Mouse (Mus musculus) Patski (cell line): ENCODE results near the gene Gm11559. TPM values are rescaled to one million over a fixed set of nuclear protein-coding genes. Genes with fewer than 3 reads are reported as not detected.
A peak's percentile ranks its signal among the peaks of the same experiment; 100 is the strongest.
"Not testable (repeated sequence)": the region's sequence is repeated elsewhere in the genome, so short reads cannot be mapped to it uniquely, and the experiment has no call there.

Source experiments
- ATAC-seq: fragments of 100-300 bp; one replicate; pipeline ENCODE4 v1.8.0; 2021
- CTCF ChIA-PET: fragments of 350-600 bp; sonication (Branson Sonifier 250); formaldehyde crosslinking; loops from one replicate; lab custom pipeline; 2022; ENCODE audit warnings: inconsistent platforms; lab: Charles Lee
- POLR2A ChIA-PET: fragments of 350-600 bp; sonication (Branson Sonifier 250); formaldehyde crosslinking; loops from one replicate; lab custom pipeline; 2022; ENCODE audit warnings: antibody characterized with exemption, inconsistent platforms; lab: Charles Lee
- DNase-seq: peaks from one replicate; pipeline ENCODE4 v3.0.0-alpha.2; 2011; ENCODE audit warnings: low read depth, low spot score
- H3K27me3 ChIP-seq: fragments of 371-371 bp; one replicate; pipeline ENCODE4 v1.5.1; 2021
- CTCF ChIP-seq: fragments of 100-300 bp; IDR thresholded peaks from one replicate; pipeline ENCODE4 v1.5.1; 2021
- in situ Hi-C: fragments of 300-500 bp; cut with MboI; formaldehyde crosslinking; loops from 3 replicates; pipeline ENCODE4 v1.11.1; 2018; ENCODE audit warnings: low pct_unique_long_range_greater_than_20kb, mixed read lengths
- polyA plus RNA-seq: library from polyadenylated mRNA; unstranded; gene quantifications from one replicate; pipeline ENCODE4 v1.2.3, GENCODE M21; 2021

The Gm11559 gene
- polyA plus RNA-seq: not detected

- POLR2A ChIA-PET, H3K27me3 ChIP-seq, CTCF ChIA-PET, DNase-seq, ATAC-seq, in situ Hi-C loops: not testable (repeated sequence)
Observed at GRCm38 (mm10) chr11:99864176-99864575, at the start of gene Gm11559. TSS of gene Gm11559 (plus strand) at chr11:99864476.

- DNase-seq, POLR2A ChIA-PET, in situ Hi-C loops, CTCF ChIA-PET, H3K27me3 ChIP-seq, ATAC-seq: not testable (repeated sequence)
Observed at GRCm38 (mm10) chr11:99815566-99815965, 48.7 kb upstream of the Gm11559 start, which contains the start of gene Gm11564. TSS of gene Gm11564 (minus strand) at chr11:99815666.

DNA sequence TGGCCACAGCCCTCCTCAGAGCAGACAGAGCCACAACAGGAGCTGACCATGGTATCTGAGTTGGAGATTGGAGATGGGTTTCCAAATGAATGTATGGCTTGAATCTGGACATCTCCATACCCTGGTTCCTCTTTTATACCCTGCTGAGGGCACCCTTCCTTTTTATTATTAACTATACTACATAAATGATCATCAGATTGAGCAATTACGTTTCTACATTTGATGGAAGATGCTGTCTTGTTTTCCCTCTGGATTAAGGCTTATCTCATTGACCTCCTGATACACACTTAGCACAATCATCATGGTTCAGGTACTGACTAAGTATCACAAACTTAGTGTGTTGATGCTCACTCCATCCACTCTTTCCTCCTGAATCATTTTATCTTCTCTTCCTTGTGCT, 26.3 kb upstream of the Gm11559 start, which contains the start of gene 2300003K06Rik:
Gene 2300003K06Rik, minus strand, starts transcription at position 101 of the 400 bp plus-strand sequence.
- no peak for DNase-seq
- POLR2A ChIA-PET: no interaction called here
- TF ChIP-seq CTCF: no peak
- ATAC-seq: no peak
- no peaks in the 10 kb centered on the region for H3K27me3 ChIP-seq
- in situ Hi-C loops: loop anchor here (10.0 kb wide), 1 partner anchor 63 kb away; the partner anchor contains the start of gene Gm11595
- CTCF ChIA-PET: no interaction called here

DNA sequence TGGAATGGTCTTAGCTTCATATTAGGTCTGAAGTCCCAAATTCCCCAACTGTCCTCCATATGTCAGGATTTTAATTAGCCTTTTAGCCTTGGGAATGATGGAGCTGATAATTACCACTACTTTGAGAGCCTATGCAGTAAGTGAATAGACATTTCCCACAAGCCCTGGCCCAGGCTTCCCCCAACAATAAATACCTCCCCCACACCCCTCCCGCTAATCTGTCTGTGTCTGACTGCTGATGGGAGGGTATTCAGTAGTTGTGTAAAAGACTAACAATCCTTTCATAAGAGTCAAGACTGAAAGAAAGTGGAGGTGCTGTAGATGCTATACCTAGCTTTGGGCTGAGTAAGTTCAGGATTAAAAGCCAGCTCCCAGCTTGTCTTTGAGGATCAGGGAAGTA, 22.1 kb upstream of the Gm11559 start:
- ChIA-PET POLR2A (no interaction called here), CTCF (no interaction called here)
- DNase-seq (no peak), ATAC-seq (no peak)
- peaks cover 3% of the 10 kb centered on the region for H3K27me3 ChIP-seq
- no peak for TF ChIP-seq CTCF
- in situ Hi-C loops: no loop called here

GRCm38 (mm10) chr11:99846746-99847145, 17.5 kb upstream of the Gm11559 start:
- ChIA-PET CTCF (no interaction called here), POLR2A (no interaction called here)
- ATAC-seq: no peak
- in situ Hi-C loops: no loop called here
- H3K27me3 ChIP-seq: peaks cover 3% of the 10 kb centered on the region
- no peak for TF ChIP-seq CTCF
- DNase-seq: no peak

DNA sequence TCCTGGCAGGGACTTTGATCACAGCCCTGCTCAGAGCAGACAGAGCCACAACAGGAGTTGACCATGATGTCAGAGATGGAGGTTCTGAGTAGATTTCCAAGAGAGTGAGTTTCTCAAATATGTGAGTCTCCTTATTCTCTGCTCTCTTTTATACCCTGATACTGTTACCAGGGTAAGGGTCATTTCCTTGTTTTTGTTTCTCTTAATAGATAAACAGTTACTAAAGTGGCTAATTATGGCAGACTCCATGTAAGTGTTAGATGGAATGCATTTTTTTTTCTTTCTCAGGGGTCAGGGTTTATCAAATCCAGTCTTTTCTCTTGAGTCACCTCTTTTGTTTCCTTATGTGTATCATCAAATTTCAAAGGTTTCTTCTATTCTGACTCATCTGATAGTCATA, 12.8 kb upstream of the Gm11559 start, which contains the start of gene Krtap4-16:
Gene Krtap4-16, minus strand, starts transcription at position 101 of the 400 bp plus-strand sequence.
- POLR2A ChIA-PET: no interaction called here
- H3K27me3 ChIP-seq: no peaks in the 10 kb centered on the region
- ATAC-seq (no peak), DNase-seq (no peak)
- in situ Hi-C loops: no loop called here
- no peak for TF ChIP-seq CTCF
- CTCF ChIA-PET: no interaction called here

DNA sequence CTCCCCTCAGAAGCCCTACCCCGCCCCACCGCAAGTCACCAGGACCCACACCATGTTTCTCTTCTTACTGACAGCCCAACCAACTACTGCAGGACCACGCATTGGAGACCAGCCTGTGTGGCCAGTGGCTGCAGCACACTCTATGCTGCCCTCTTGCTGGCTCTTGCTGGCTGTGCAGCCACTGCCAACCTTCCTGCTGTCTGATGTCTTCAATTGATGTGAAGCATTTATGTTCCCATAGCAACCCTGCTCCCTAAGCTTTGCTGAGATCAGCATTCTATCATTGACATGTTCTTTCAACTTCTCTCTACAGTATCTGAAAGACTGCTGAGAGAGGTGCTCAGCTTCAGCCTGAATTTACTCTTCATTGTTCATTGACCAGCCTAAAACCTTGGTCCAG, 10.2 kb upstream of the Gm11559 start:
- no peaks in the 10 kb centered on the region for H3K27me3 ChIP-seq
- peak; percentile 64 for TF ChIP-seq CTCF
- ChIA-PET POLR2A (no interaction called here), CTCF (no interaction called here)
- ATAC-seq (no peak), DNase-seq (no peak)
- in situ Hi-C loops: no loop called here

- TF ChIP-seq CTCF: no peak
- DNase-seq (no peak), ATAC-seq (no peak)
- no peaks in the 10 kb centered on the region for H3K27me3 ChIP-seq
- POLR2A ChIA-PET: no interaction called here
- CTCF ChIA-PET: no interaction called here
- in situ Hi-C loops: no loop called here
Observed at GRCm38 (mm10) chr11:99857617-99858016, 6.7 kb upstream of the Gm11559 start, which contains the start of gene Gm11568. TSS of gene Gm11568 (plus strand) at chr11:99857917.

GRCm38 (mm10) chr11:99858761-99859160, 5.5 kb upstream of the Gm11559 start:
- no peak for TF ChIP-seq CTCF
- CTCF ChIA-PET: interaction anchor here (1.4 kb wide), 1 partner anchor 439 kb away, joined by 4 read pairs; no protein-coding TSS in a partner anchor
- ATAC-seq (no peak), DNase-seq (peak; percentile 13)
- in situ Hi-C loops: no loop called here
- POLR2A ChIA-PET: interaction anchor here (1.1 kb wide), 1 partner anchor 10 kb away, joined by 3 read pairs; no protein-coding TSS in a partner anchor
- H3K27me3 ChIP-seq: no peaks in the 10 kb centered on the region

GRCm38 (mm10) chr11:99873089-99873488, 8.8 kb downstream of the Gm11559 start, which contains the start of gene Krtap9-1:
TSS of gene Krtap9-1 (plus strand) at chr11:99873389.
- ATAC-seq, CTCF ChIA-PET, DNase-seq, in situ Hi-C loops, POLR2A ChIA-PET: not testable (repeated sequence)
- H3K27me3 ChIP-seq: peaks cover 17% of the 10 kb centered on the region

DNA sequence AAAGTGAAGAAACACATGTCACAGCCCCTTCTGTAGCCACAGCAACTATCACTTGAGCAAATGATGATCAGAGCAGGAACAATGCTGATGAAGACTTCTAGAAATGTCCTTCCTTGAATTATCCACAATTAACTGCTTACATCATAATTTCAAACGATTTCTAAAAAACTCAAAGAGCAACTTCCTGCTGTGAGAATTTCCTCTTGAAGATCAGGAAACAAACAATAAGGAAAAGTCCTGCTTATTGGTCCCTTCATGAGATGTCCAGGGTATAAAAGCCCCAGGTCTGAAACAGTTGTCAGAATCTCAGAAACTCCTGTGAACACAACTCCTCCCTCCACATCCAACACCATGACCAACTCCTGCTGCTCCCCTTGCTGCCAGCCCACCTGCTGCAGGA, 14.6 kb downstream of the Gm11559 start, which contains the start of gene Gm11567:
Gene Gm11567, plus strand, starts transcription at position 301 of the 400 bp plus-strand sequence.
- in situ Hi-C loops: not testable (repeated sequence)

More for the DNA sequence above, 14.6 kb downstream of the Gm11559 start, which contains the start of gene Gm11567:
- ATAC-seq, CTCF ChIA-PET, POLR2A ChIA-PET, DNase-seq: not testable (repeated sequence)
- H3K27me3 ChIP-seq: peaks cover 20% of the 10 kb centered on the region
